Mouse (Mus musculus) myocyte (in vitro differentiated cells): ENCODE measurements around the gene Hdc.

Experiments used
- CEBPB ChIP-seq: IDR thresholded peaks from 2 replicates; pipeline ENCODE4 v1.6.1; 2011; ENCODE audit warnings: mild to moderate bottlenecking, moderate library complexity; ENCODE audit not compliant: poor library complexity, insufficient read depth, severe bottlenecking
- E2F4 ChIP-seq: IDR thresholded peaks from one replicate; pipeline ENCODE4 v1.6.1; 2011; ENCODE audit warnings: mild to moderate bottlenecking, control low read depth, moderate library complexity; ENCODE audit not compliant: insufficient read depth
- MAX ChIP-seq: IDR thresholded peaks from one replicate; pipeline ENCODE4 v1.6.1; 2011; ENCODE audit warnings: low read depth, mild to moderate bottlenecking, control low read depth
- MYOD1 ChIP-seq, 3 experiments: IDR thresholded peaks; one replicate each; pipeline ENCODE4 v1.6.1; 2011; ENCODE audit warnings: control low read depth in 2 of 3, low read depth in 2 of 3, mild to moderate bottlenecking in 2 of 3, moderate library complexity in 1 of 3; ENCODE audit not compliant: insufficient read length in 2 of 3, control insufficient read depth in 1 of 3
- POLR2A ChIP-seq: IDR thresholded peaks from one replicate; pipeline ENCODE4 v1.6.1; 2011; ENCODE audit warnings: low read depth, mild to moderate bottlenecking, control low read depth, moderate library complexity; ENCODE audit not compliant: insufficient read length
- POLR2AphosphoS2 ChIP-seq: IDR thresholded peaks from one replicate; pipeline ENCODE4 v1.6.1; 2011; ENCODE audit warnings: low read depth, control low read depth; ENCODE audit not compliant: insufficient read length
- REST ChIP-seq: IDR thresholded peaks from one replicate; pipeline ENCODE4 v1.6.1; 2011; ENCODE audit warnings: mild to moderate bottlenecking, control low read depth, moderate library complexity; ENCODE audit not compliant: insufficient read depth, insufficient read length
- SRF ChIP-seq: IDR thresholded peaks from one replicate; pipeline ENCODE4 v1.6.1; 2011; ENCODE audit warnings: low read depth; ENCODE audit not compliant: control insufficient read depth, insufficient read length
- TCF12 ChIP-seq: IDR thresholded peaks from one replicate; pipeline ENCODE4 v1.6.1; 2011; ENCODE audit warnings: mild to moderate bottlenecking, control low read depth; ENCODE audit not compliant: poor library complexity, insufficient read depth, severe bottlenecking
- TCF3 ChIP-seq: IDR thresholded peaks from one replicate; pipeline ENCODE4 v1.6.1; 2011; ENCODE audit warnings: low read depth, control low read depth; ENCODE audit not compliant: insufficient read length
- USF1 ChIP-seq: IDR thresholded peaks from one replicate; pipeline ENCODE4 v1.6.1; 2011; ENCODE audit warnings: low read depth, mild to moderate bottlenecking, control low read depth, moderate library complexity

DNA sequence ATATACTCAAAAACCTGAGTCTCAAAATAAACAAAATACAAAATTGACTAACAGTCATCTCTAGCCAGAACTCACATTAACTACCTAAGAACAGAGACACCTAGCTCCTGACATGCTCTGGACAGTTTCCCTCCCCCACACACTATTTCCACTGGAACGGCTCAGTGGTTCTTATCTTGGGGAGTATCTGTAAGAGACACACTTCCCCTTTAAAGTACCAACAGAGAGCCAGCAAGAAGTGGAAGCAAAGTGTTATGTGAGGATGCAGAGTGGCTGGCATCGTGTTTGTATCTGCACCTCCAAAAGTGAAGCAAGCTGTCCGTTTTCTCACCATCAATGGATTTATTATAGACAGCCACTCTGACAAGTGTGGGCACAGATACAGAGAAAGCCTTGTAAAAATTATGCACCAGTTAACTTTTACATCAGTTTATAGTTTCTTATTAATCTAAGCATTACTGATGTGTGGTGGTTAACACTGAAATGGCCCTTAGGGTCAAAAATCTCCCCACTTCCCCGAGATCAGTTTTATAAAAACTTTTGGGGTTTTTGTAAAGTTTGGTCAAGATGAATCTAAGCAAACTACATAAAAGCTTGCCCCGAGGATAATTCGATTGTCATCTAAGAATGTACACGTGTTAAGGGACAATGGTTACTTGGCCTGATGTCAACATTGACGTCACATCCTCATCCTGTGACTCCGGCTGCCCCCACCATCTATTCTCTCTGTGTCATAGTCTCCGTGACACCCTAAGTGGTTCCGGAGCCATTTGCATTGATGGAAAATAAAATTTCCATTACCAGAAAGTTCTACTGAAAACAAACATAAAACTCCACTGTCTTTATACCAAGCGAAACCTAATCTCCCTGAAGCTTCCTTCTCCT lies 17.1 kb upstream of the Hdc start:
- TF ChIP-seq CEBPB (no peak), POLR2A (no peak), MAX (no peak), POLR2AphosphoS2 (no peak), TCF12 (no peak), E2F4 (no peak), USF1 (no peak), TCF3 (no peak), MYOD1 (IDR thresholded peaks at IDR 0.05; ENCODE audit: control insufficient read depth in 1 of 3, insufficient read length in 2 of 3, low read depth in 2 of 3) (no peak), SRF (no peak), REST (no peak)
